Mouse (Mus musculus) olfactory bulb, adult 2 months (tissue): ENCODE data around the gene Slc38a10.

Experiments used
- CTCF ChIP-seq: fragments of 200-500 bp; IDR thresholded peaks from 2 replicates; pipeline ENCODE4 v1.5.1; 2012; ENCODE audit warnings: low read depth, mild to moderate bottlenecking, low read length, moderate library complexity; ENCODE audit not compliant: insufficient read depth
- POLR2A ChIP-seq: fragments of 200-500 bp; IDR thresholded peaks from 2 replicates; pipeline ENCODE4 v1.6.1; 2012; ENCODE audit warnings: mild to moderate bottlenecking, low read depth, low read length, moderate library complexity; ENCODE audit not compliant: insufficient read depth

DNA sequence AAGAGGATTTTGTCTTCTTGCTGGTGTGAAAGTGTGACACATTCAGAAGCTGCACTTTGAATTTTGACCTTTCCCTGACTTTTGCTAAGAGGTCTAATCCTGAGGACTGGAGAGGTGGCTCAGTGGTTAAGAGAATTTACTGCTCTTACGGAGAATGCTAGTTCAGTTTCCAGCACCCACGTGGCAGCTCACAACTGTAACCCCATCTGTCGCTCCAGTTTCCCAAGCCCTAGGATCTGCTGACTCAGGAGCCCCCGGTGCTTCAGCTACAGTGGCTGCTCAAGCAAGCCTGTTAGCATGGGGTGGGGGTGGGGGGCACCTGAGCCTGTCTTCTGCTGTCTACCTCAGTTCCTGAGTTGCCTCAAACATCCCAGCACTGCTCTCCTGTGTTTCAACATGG, 28.2 kb upstream of the Slc38a10 start:
- TF ChIP-seq POLR2A: no peak
- TF ChIP-seq CTCF: no peak
